ENCODE assay signal across 8 mouse cellular contexts in the genomic region with DNA sequence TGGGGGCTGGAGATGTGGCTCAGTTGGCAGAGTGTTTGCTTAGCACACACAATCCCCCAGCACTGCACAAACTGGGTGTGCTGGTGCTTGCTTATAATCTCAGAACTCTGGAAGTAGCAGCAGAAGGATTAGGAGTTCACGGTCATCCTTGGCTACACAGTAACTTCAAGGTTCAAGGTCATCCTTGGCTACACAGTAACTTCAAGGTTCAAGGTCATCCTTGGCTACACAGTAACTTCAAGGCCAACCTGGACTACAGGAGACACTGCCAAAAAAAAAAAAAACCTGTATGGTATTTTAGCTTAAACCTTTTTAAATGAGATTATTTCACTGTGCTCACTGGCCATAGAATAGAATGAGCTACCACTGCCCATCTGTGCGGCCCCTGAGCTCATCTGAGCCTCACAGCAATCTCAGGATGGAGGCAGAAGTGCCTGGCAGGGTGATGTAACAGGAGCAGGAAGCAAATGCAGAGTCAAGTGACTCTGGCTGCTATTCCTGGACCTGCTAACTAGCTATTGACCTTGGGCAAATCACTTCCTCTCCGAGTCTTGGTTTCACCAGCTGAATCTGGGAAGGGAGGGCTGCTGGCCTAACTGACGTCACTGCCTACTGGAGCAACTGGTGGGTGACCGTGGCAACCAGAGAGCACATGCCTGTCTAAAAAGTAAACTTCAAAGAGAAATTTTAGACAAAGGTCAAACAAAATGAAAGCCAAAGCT. TPM values are rescaled to one million over a fixed set of nuclear protein-coding genes. Genes with fewer than 3 reads are reported as not detected.
DNase-seq lines count a peak whose midpoint lies in the region; ATAC-seq lines count a peak whose summit lies in the region.

No protein-coding gene starts in this region.

- H3K9me3 ChIP-seq in kidney, embryonic 15.5 days (replicated peaks) = no peaks in the 10 kb centered on the region

- no peak overlapping the region for H3K9ac ChIP-seq in kidney, embryonic 15.5 days

- no peak overlapping the region for H3K4me2 ChIP-seq in kidney, embryonic 15.5 days

- no peaks in the 10 kb centered on the region for H3K79me2 ChIP-seq in macrophage (ENCODE audit: inconsistent target)

- no peaks in the 10 kb centered on the region for H3K27me3 ChIP-seq in kidney, embryonic 15.5 days

- H3K4me1 ChIP-seq in kidney, embryonic 15.5 days = peaks cover 28% of the 10 kb centered on the region

- peaks cover 11% of the 10 kb centered on the region for H3K36me3 ChIP-seq in kidney, embryonic 15.5 days
- peaks cover 8% of the 10 kb centered on the region; the same call in 1 of the 2 replicates for H3K36me3 ChIP-seq in macrophage (ENCODE audit: inconsistent target)

- intact Hi-C loops in gastrocnemius, postnatal 14 days (cut with DNase I; ENCODE audit: low total_unique reads) = no loop called here

- peak; percentile 15 for DNase-seq in embryo, embryonic 10.5 days (ENCODE audit: low spot score)
- DNase-seq in embryo, embryonic 9.5 days (ENCODE audit: extremely low spot score) = no peak
- DNase-seq in gastrocnemius, postnatal 14 days = peak; percentile 22
- DNase-seq in thymus, postnatal 10 days (ENCODE audit: low spot score in 2 of 2) = no peak
- no peak for DNase-seq in urinary bladder, postnatal 4 days (ENCODE audit: low spot score in 2 of 2)

- 38% methylated on average over 5 of the region's 5 CpGs for WGBS in kidney, embryonic 15.5 days
- 24% methylated on average over 5 of the region's 5 CpGs for WGBS in macrophage (ENCODE audit: missing documents)

- no peak for ATAC-seq in kidney, embryonic 15.5 days (replicated peaks; ENCODE audit: low FRiP score)
- ATAC-seq in CD4-positive, CD25-positive, alpha-beta regulatory T cell, adult 4 months = no peak

- H3K4me3 ChIP-seq in kidney, embryonic 15.5 days (replicated peaks) = no peak overlapping the region
- H3K4me3 ChIP-seq in macrophage (ENCODE audit: inconsistent target) = no peak overlapping the region

- peak overlapping the region; percentile 37; the same call in 1 of the 2 replicates for H3K27ac ChIP-seq in kidney, embryonic 15.5 days
- peak overlapping the region; percentile 69 for H3K27ac ChIP-seq in macrophage

RNA-seq across cellular contexts. Expression of a gene that starts 24.2 kb away (rescaled TPM):
- total RNA-seq in gastrocnemius, postnatal 14 days (2021) = 1 to 10 TPM; 3.6 to 4.7 TPM
- polyA plus RNA-seq in kidney, embryonic 15.5 days (2015; fragmentation: Nextera tagmentation; extraction: Ambion mirVana) = 13.9 and 16.4 TPM in 2 replicates
- 10 to 100 TPM; 10.2 to 58.9 (median 33.1) TPM for total RNA-seq in macrophage (2018; cell fraction: chromatin; rRNA removed)
- 10 to 100 TPM in 21 of 26 experiments, 1 to 10 TPM in 5; 8.9 to 12.7 (median 11.0) TPM for total RNA-seq in macrophage (2018; cell fraction: cytosol; rRNA removed)
- 10 to 100 TPM in 19 of 26 experiments, 1 to 10 TPM in 7; 3.1 to 34.1 (median 15.8) TPM for total RNA-seq in macrophage (2018; cell fraction: nucleus; rRNA removed)
- polyA plus RNA-seq in macrophage (2018) = 7.7 to 12.6 TPM (median 8.8 TPM) in 3 replicates
- polyA plus RNA-seq in CD4-positive, CD25-positive, alpha-beta regulatory T cell, adult 4 months (2017; shearing (Covaris generic)) = 10 to 100 TPM; 20.2 to 25.5 TPM

RNA-seq across cellular contexts. Expression of a gene that starts 56.9 kb away (rescaled TPM):
- 1 to 10 TPM in 1 of 2 experiments, under 1 TPM in 1; 0.47 to 1.4 TPM for total RNA-seq in gastrocnemius, postnatal 14 days (2021)
- polyA plus RNA-seq in kidney, embryonic 15.5 days (2015; fragmentation: Nextera tagmentation; extraction: Ambion mirVana) = 1.7 and 2.0 TPM in 2 replicates
- not detected for total RNA-seq in macrophage (2018; cell fraction: chromatin; rRNA removed)
- total RNA-seq in macrophage (2018; cell fraction: cytosol; rRNA removed) = under 1 TPM in 1 of 26 experiments, not detected in 25; 0.05 TPM
- not detected for total RNA-seq in macrophage (2018; cell fraction: nucleus; rRNA removed)
- not detected in 3 replicates for polyA plus RNA-seq in macrophage (2018)
- polyA plus RNA-seq in CD4-positive, CD25-positive, alpha-beta regulatory T cell, adult 4 months (2017; shearing (Covaris generic)) = under 1 TPM in 1 of 2 experiments, not detected in 1; 0.48 TPM

Comparison
In these comparisons a context has a peak if more than half of its experiments do, and no peak if none do; other contexts are left out.
1. DNase-seq: peak in embryo, embryonic 10.5 days (single experiment) and gastrocnemius, postnatal 14 days (single experiment); none in embryo, embryonic 9.5 days (single experiment), thymus, postnatal 10 days (0 of 2) and urinary bladder, postnatal 4 days (0 of 2).